Mouse (Mus musculus) urinary bladder, postnatal 10 days (tissue): Measurements from ENCODE around the gene Lgals4.

ENCODE experiments used
- DNase-seq: peaks from one replicate; pipeline ENCODE4 v3.0.0; 2022; ENCODE audit warnings: low spot score

Gene Lgals4

DNA sequence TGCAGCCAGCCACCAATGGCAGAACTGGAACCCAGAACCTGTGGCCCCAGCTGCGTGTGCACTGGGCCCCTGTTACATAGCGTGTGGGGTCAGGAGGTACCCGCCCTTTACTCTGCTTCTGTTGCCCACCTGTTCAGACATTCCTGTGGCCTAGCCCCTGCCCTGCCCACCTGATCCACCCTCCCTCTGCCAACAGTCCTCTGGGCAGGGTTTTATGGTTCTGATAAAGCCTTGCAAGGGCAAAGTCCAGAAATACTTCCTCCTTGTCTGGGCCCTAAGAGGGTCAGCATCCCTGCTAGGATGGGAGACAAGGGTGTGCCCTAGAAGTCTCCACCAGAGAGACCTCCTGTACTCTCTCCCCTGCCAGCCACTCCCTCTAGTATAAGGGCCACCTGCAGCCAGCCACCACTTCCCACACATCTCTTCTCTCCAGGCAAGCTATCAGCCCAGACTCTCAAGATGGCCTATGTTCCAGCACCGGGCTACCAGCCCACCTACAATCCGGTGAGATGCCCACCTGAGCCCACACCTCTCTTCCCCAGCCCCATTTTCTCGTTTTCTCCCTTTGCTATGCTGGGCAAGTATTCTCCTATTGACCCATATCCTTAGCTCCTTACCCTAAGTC is at the start of gene Lgals4:
Gene Lgals4, plus strand, starts transcription at position 132 of the 625 bp plus-strand sequence.
- no peak for DNase-seq

DNA sequence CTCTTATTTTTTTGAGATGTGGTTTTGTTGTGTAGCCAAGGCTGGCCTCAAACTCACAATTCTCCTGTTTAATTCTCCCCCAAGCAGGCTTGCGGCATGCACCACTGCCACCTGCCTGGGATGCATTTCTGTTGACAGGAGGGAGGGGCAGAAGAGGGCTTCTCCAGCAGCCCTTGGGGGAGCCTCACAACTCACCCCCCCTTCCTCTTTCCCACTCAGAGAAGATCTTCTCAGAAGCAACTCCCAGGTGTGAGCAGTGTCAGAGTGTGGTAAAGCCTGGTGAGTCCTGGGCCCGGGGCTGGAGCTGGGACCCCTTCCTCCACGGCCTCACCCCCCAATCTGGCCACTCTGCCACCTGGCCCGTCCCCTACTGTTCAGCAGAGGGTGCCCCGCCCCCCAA is 48.5 kb upstream of the Lgals4 start:
- no peak for DNase-seq

- no peak for DNase-seq
These were observed 45.8 kb upstream of the Lgals4 start for GRCm38 (mm10) chr7:28787884-28788283.

DNA sequence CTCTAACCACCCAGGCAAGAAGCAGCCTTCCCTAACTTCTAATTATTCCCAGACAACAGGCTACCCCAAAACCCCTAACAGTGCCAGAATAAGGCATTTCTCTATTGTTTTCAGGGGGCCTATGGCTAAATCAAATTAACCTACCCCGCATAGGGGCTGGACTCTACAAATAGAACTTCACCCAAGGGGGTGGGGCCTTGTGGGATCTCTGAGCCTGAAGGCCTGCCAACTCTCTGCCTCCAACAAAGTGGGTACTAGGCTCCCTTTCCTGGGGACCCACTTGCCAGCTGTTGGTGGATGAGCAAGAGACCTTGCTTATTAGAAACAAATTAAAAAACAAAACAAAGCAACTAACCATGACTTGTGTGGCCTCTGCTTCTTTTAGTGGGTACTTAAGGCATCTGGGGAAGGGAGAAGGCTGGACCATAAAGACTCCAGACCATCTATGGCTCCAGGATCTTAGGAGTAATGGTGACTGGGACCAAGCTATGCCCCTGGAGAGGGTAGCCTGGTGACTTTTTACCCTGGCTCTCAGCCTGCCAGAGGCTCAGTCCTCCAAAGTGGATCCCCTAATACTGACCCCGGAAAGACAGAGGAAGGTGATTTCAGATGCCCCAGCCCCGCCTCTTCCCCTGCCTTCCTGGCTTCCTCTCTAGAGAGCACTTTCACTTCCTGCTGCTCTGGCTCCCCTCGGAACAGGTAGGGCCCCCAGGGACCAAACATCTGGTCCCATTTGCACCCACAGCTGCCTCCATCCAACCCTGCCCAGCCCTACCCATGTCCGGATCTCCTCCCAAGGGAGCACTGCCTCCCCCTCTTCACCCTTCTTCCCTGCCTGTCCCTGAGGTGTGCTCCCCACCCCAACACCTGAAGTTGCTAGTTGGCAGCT is 45.1 kb upstream of the Lgals4 start, which contains the start of gene Rinl:
Gene Rinl, plus strand, starts transcription at position 663 of the 889 bp plus-strand sequence.
- DNase-seq = no peak

GRCm38 (mm10) chr7:28789235-28789634 is 44.4 kb upstream of the Lgals4 start:
- DNase-seq = no peak

DNA sequence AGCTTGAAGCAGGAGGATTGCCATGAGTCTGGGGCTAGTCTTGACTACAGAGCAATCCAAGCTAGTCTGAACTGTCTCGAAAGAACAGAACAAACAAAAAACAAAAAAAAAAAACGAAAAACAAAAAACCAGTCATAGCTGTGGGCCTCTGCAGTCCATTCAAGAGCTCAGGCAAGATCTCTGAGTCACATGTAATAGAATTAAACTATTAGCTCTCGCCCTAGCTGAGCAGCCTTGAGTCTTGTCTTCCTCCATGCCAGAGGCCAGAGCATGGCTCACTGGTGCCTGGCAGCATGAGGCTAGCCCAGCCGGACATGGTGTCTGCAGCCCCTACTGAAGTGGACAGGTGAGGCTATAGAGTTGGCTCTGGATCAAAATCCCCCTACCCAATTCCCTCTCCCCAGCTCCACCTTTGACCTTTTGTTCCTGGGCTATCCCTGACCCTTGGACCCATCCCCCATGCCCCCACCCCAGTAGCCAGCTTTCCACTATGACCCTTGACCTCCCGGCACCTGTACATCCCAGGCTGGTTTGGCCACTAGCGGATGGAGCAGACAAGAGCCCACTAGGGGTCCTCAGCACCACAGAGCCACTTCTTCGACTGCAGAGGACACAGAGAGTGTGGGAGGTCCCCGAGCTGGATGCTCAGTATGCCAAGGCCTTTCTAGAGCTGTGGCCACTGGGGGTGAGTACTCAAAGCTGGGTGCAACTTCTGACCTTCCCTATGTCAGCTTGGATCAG is 43.4 kb upstream of the Lgals4 start:
- no peak for DNase-seq

DNA sequence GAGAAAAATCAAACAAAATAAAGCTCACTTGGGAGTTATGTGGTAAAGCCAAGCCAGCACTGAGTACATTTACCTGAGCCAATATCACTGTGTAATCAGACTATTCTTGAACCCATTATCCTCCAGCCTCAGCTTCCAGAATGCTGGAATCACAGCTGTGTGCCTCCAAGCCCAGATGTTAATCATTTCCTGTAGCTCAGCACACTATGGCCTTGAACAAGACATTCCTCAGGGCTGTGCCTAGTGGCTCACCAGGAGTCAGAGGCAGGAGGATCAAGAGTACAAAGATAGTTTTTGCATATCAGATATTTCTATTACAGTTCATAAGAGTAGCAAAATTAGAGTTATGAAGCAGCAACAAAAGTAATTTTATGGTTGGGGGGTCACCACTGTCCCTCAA is 41.9 kb upstream of the Lgals4 start:
- DNase-seq = no peak

DNA sequence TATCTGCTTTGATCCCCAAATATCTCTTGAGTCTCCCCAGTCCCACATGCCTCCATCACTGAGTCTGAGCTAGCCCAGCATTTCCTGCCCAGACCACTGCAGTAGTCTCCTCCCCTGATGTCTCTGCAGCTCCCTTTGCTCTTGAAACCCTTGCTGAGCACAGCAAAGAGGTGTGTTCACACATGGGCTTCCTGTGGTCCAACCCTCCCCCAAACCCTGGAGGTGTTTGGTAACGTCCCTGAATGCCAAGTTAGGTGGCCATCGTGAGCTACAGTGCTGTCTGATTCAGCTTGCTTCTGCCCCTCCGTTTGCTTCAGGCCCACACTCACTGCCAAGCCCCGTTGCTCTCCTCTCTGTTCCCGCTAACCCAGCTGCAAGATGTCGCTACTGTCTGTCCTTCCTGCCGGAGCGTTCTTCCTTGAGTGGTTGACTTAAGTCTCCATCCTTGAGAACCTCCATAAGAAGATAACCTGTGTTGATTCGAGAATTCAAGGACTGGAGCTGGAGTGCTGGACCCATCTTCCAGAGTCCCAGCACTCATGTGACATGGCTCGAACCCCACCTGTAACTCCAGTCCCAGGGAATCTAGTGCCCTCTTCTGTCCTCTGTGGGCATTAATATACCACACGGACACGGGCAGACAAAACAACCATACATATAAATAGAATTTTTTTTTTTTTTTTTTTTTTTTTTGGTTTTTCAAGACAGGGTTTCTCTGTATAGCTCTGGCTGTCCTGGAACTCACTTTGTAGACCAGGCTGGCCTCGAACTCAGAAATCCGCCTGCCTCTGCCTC is 41.1 kb upstream of the Lgals4 start:
- no peak for DNase-seq

DNA sequence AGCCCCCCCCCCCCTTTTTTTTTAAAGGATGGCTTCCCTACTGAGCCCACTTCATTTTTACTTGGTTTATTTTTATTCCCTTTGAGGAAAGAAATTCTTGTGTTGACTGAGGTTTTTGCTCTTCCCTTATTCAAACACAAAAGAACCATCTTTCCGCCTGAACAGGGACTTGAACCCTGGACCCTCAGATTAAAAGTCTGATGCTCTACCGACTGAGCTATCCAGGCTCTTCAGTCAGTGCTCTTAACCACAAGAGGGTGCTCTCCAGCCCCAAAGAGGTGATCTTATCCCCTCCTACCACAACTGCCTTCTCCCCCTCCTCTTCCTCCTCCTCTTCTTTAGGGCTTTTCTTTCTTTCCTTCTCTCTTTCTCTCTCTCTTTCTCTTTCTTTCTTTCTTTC is 39.8 kb upstream of the Lgals4 start:
- no peak for DNase-seq

GRCm38 (mm10) chr7:28794496-28794895 is 39.2 kb upstream of the Lgals4 start:
- no peak for DNase-seq

DNA sequence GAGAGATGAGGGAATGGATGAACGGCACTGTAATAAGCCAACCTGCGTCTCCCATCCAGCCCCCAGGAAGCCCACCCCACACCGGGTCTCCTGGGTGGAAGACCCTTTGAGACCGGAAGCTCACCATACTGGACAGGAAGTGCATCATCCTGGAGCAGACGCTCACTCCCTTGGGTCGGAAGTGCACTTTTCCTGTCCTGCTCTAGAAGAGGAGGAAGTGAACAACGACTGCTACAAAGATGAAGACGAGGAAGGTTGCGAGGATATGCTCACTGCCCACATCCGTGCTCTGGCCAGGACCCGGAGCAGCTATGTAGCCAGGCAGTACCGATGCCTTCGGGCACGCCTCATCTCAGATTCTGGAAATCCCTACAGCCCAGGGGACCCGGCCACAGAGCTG is 37.8 kb upstream of the Lgals4 start:
- no peak for DNase-seq

- peak; percentile 56 for DNase-seq
These were observed 37.1 kb upstream of the Lgals4 start for GRCm38 (mm10) chr7:28796562-28796975.

DNA sequence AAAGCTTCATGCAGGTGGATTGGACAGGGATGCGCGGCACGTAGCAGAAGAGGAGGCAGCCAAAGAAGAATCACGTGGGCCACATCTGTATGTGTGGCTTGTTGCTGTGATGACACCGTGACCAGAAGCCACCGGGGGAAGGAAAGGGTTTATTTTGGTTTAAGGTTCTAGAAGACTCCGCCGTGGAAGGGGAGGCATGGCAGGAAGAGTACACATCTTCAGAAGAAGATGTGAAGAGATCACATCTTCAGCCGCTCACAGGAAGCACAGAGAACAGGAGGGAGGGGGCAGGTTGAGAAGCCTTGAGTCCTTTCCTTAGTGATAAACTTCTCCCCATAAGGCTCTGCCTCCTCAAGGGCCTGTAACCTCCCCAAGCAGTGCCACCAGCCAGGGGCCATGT is 33.7 kb upstream of the Lgals4 start:
- DNase-seq = no peak

DNA sequence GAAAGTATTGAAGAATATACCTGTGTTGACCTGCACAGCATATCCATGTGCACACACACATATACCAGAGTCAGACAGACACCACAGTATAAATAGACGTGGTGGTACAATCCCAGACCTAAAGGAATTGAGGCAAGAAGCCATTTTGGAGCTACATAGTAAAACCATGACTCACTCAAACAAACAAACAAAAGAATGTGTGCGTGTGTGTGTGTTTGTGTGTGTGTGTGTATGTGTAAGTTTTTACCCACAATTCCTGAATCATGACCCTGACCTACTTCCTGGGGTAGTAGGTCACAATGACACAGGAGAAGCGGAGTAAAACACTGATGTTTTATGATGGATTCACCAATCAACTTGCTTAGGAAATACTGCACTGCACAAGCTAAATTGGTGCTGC is 32.2 kb upstream of the Lgals4 start:
- DNase-seq = no peak

GRCm38 (mm10) chr7:28801901-28802670 is 31.6 kb upstream of the Lgals4 start:
- DNase-seq = no peak

DNA sequence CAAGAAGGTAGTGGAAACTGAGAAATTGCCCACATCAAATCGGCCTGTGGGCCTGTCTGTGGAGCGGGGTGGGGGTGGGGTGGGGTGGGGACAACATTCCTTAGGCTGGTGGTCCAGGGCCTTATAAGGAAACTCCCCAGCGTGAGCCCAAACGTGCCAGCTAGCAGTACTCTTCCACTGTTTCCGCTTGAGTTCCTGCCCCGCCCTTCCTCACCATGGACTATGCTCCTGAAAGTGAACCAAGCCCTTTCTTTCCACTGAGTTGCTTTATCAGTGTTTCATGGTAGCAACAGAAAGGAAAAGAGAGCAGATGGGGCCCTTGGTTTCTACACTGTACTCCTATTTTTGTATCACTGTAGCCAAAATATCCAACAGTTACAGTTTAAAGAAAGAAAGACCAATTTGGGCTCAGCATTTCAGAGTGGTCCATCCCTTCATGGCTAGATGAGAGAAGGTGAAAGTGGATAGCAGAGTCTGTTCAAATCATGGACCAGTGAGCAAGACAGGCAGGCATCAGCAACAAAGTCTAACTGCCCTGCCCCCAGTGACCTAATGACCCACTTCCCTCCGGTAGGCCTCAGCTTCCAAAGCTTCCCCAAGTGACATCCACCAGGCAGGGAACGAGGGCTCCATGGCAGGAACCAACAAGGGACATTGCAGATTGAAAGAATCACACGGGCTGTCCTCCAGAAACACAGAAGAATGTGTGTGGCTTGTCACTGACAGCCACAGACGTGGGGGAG is 30.6 kb upstream of the Lgals4 start:
- DNase-seq = no peak

DNA sequence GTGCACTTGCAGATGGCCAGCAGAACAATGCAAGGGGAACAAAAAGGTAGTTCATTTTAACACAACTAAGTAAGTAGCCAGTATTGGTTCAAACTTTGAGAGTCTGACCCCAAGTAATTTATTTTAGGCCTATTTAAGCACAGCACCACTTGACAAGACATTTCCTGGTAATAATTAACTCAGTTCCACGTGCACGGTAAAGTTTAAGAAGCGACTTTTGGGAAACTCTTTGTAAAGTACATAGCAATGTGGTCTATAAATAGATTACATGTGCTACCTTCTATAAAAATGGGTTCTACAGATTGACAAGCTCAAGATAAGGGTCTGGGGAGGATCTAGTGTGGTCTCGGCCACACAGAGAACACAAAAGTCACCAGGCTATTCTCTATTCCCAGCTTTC is 29.9 kb upstream of the Lgals4 start:
- no peak for DNase-seq

DNA sequence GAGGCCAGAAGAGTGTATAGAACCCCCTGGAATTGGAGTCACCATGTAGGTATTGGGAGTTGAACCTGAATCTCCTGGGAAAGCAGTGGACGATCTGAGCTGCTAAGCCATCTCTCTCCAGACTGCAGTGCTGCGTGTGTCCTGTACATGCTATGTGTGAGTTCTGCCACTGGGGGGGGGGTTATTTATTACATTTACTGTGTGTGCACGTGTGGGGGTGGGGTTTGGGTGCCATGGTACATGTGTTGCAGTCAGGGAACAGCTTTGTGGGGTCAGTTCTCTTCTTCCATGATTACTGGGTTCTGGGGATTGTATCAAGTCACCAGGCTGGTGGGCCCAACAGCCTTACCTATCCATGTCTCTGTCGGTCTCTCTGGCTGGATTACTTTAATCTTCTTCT is 26.8 kb upstream of the Lgals4 start:
- no peak for DNase-seq

DNA sequence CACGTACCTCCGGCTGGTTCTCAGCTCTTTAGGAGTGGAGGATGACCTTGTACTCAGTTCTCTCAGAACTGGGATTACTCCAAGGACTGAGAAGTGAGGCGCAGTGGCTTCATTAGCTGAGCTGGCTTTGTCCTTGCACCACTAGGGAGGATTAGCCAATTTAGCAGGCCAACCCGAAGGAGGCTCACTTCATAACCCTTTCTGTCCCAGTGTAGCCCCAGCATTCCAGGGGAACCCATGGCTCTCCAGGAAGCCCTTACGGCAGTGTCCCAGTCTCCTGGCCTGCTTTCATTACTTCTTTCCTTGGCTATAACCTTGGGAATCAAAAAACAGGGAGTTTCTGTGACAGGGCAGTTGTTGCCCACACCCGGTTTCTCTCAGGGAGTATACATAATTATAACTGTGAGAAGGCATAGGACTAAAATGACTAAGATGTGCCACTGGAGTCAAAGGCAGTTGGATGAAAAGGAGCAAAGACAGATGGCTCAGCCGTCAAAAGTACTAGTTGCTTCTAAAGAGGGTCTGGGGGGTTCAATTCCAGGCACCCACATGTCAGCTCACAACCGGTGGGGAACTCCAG is 25.9 kb upstream of the Lgals4 start:
- no peak for DNase-seq
